Mouse (Mus musculus) CD4-positive naive resting alpha-beta T cell, adult 76 days (primary cell): ENCODE data around the gene Krt5. TPM values are rescaled to one million over a fixed set of nuclear protein-coding genes. Genes with fewer than 3 reads are reported as not detected.

Experiments used
- total RNA-seq: library from RNA; stranded (reverse); gene quantifications from one replicate; pipeline ENCODE4 v1.2.4, GENCODE M21; 2023

Gene Krt5
- total RNA-seq: not detected

GRCm38 (mm10) chr15:101712720-101713119 is at the start of gene Krt5:
Gene Krt5 (minus strand): TSS chr15:101712898.

GRCm38 (mm10) chr15:101742711-101743110 is 30.0 kb upstream of the Krt5 start, which contains the start of gene Krt71:
Gene Krt71 (minus strand): TSS chr15:101743109.

GRCm38 (mm10) chr15:101694207-101694606 is 18.5 kb downstream of the Krt5 start, which contains the start of gene Krt6a:
Gene Krt6a (minus strand): TSS chr15:101694307.

GRCm38 (mm10) chr15:101680187-101680586 is 32.5 kb downstream of the Krt5 start, which contains the start of gene Krt6b:
Gene Krt6b (minus strand): TSS chr15:101680287.

Other genes with a start within 250 kb of the Krt5 start
- gene Krt81, start 249.1 kb downstream of the Krt5 start, total RNA-seq: not detected
- not detected for gene Krt86, start 239.4 kb downstream of the Krt5 start, total RNA-seq
- gene Krt83, start 221.4 kb downstream of the Krt5 start, total RNA-seq: not detected
- gene Gm49425, start 195.6 kb downstream of the Krt5 start, total RNA-seq: not detected
- not detected for gene Krt84, start 180.1 kb downstream of the Krt5 start, total RNA-seq
- gene Krt82, start 162.2 kb downstream of the Krt5 start, total RNA-seq: not detected
- gene Krt90, start 149.9 kb downstream of the Krt5 start, total RNA-seq: not detected
- not detected for gene Krt75, start 139.0 kb downstream of the Krt5 start, total RNA-seq
- not detected for gene Gm5414, start 84.7 kb downstream of the Krt5 start, total RNA-seq
- gene Gm5478, start 65.5 kb downstream of the Krt5 start, total RNA-seq: not detected
- not detected for gene Krt6b, start 32.6 kb downstream of the Krt5 start, total RNA-seq
- gene Krt6a, start 18.6 kb downstream of the Krt5 start, total RNA-seq: not detected
- not detected for gene Krt71, start 30.2 kb upstream of the Krt5 start, total RNA-seq
- gene Krt72, start 73.6 kb upstream of the Krt5 start, total RNA-seq: not detected
- not detected for gene Krt73, start 89.4 kb upstream of the Krt5 start, total RNA-seq
- not detected for gene Krt2, start 105.3 kb upstream of the Krt5 start, total RNA-seq
- not detected for gene Krt1, start 137.9 kb upstream of the Krt5 start, total RNA-seq
- gene Krt77, start 156.8 kb upstream of the Krt5 start, total RNA-seq: not detected
- not detected for gene Krt76, start 180.0 kb upstream of the Krt5 start, total RNA-seq
- gene Krt4, start 211.8 kb upstream of the Krt5 start, total RNA-seq: 0.26 TPM
- gene Krt79, start 227.4 kb upstream of the Krt5 start, total RNA-seq: not detected
- gene Krt78, start 241.4 kb upstream of the Krt5 start, total RNA-seq: not detected